Mouse (Mus musculus) liver, postnatal 0 days (tissue): Measurements from ENCODE around the gene H13. TPM values are rescaled to one million over a fixed set of nuclear protein-coding genes. Genes with fewer than 3 reads are reported as not detected.
"Not testable (repeated sequence)": the region's sequence is repeated elsewhere in the genome, so short reads cannot be mapped to it uniquely, and the experiment has no call there.

Experiments
- ATAC-seq: fragments of 200-750 bp; cut with Nextera tagmentation; 2 replicates; pipeline ENCODE4 v1.8.0; 2017; ENCODE audit warnings: mild to moderate bottlenecking, moderate library complexity
- DNase-seq: peaks from one replicate; pipeline ENCODE4 v3.0.0-alpha.2; 2016
- H3K27ac ChIP-seq: fragments of 300-500 bp; sonication (generic); 2 replicates; pipeline ENCODE4 v1.5.1; 2014; ENCODE audit warnings: antibody characterized with exemption, moderate library complexity, mild to moderate bottlenecking, low read depth
- H3K27me3 ChIP-seq: fragments of 300-500 bp; sonication (generic); 2 replicates; pipeline ENCODE4 v1.6.1; 2014; ENCODE audit warnings: low read length, control low read depth, mixed read lengths; ENCODE audit not compliant: insufficient read depth
- H3K36me3 ChIP-seq: fragments of 300-500 bp; sonication (generic); replicated peaks from 2 replicates; pipeline ENCODE4 v1.6.1; 2014; ENCODE audit warnings: mild to moderate bottlenecking, control low read depth, low read length, moderate library complexity, mixed read lengths; ENCODE audit not compliant: insufficient read depth
- H3K4me1 ChIP-seq: fragments of 300-500 bp; sonication (generic); 2 replicates; pipeline ENCODE4 v1.6.1; 2014; ENCODE audit warnings: antibody characterized with exemption, mild to moderate bottlenecking, control low read depth; ENCODE audit not compliant: insufficient read depth
- H3K4me2 ChIP-seq: fragments of 300-500 bp; sonication (generic); 2 replicates; pipeline ENCODE4 v1.6.1; 2014; ENCODE audit warnings: low read depth, mild to moderate bottlenecking, low read length, moderate library complexity, mixed read lengths
- H3K4me3 ChIP-seq: fragments of 300-500 bp; sonication (generic); 2 replicates; pipeline ENCODE4 v1.5.1; 2014; ENCODE audit warnings: low read depth, low read length
- H3K9ac ChIP-seq: fragments of 300-500 bp; sonication (generic); replicated peaks from 2 replicates; pipeline ENCODE4 v1.6.1; 2014; ENCODE audit warnings: mild to moderate bottlenecking, moderate library complexity
- H3K9me3 ChIP-seq: fragments of 300-500 bp; sonication (generic); 2 replicates; pipeline ENCODE4 v1.6.1; 2016; ENCODE audit warnings: mild to moderate bottlenecking, control low read depth, low read length, mixed read lengths
- CTCF ChIP-seq: sonication (generic); IDR thresholded peaks from 2 replicates; pipeline ENCODE4 v1.5.1; 2016; ENCODE audit warnings: antibody characterized with exemption, low read depth
- EP300 ChIP-seq: IDR thresholded peaks from 2 replicates; pipeline ENCODE4 v1.6.1; 2016; ENCODE audit warnings: antibody characterized with exemption, low read depth, mild to moderate bottlenecking
- WGBS: fragments of 180-500 bp; shearing (Covaris S2); extraction: QIAGEN DNeasy Blood & Tissue Kit; methylation state at CpG from one replicate; pipeline ENCODE4 v1.1.7; 2014; ENCODE audit not compliant: insufficient replicate concordance; 5-methylcytosine and 5-hydroxymethylcytosine counted together
- polyA plus RNA-seq: library from polyadenylated mRNA; unstranded; fragments of >200 nt; fragmentation: Nextera tagmentation; extraction: Ambion mirVana; gene quantifications from 2 replicates; pipeline ENCODE4 v1.2.1, GENCODE M21; 2015

The H13 gene
- polyA plus RNA-seq, 1 experiment from 2014 or later: 63.8 TPM

GRCm38 (mm10) chr2:152653874-152654715 is 15.2 kb upstream of the H13 start:
- TF ChIP-seq EP300 (no peak), CTCF (no peak)
- H3K9ac ChIP-seq: no peak overlapping the region
- no peaks in the 10 kb centered on the region for H3K27me3 ChIP-seq
- no peak overlapping the region for H3K4me3 ChIP-seq
- no peak overlapping the region for H3K4me2 ChIP-seq
- DNase-seq (no peak), ATAC-seq (no peak)
- 38% methylated on average over 14 of the region's 14 CpGs for WGBS
- no peaks in the 10 kb centered on the region for H3K9me3 ChIP-seq
- H3K36me3 ChIP-seq: no peaks in the 10 kb centered on the region
- peaks cover 3% of the 10 kb centered on the region; the same call in 1 of the 2 replicates for H3K4me1 ChIP-seq
- no peak overlapping the region for H3K27ac ChIP-seq

- Histone ChIP-seq H3K27ac (no peak overlapping the region), H3K27me3 (no peaks in the 10 kb centered on the region), H3K4me1 (peaks cover 3% of the 10 kb centered on the region; the same call in 1 of the 2 replicates), H3K4me2 (no peak overlapping the region), H3K9me3 (no peaks in the 10 kb centered on the region), H3K4me3 (no peak overlapping the region), H3K9ac (no peak overlapping the region), H3K36me3 (no peaks in the 10 kb centered on the region)
- 60% methylated on average over 10 of the region's 10 CpGs for WGBS
- DNase-seq (peak; percentile 52), ATAC-seq (no peak)
- TF ChIP-seq EP300 (no peak), CTCF (peak; percentile 61)
Observed at GRCm38 (mm10) chr2:152657398-152657797, 11.9 kb upstream of the H13 start.

- DNase-seq: no peak
- 48% methylated on average over 6 of the region's 6 CpGs for WGBS
- H3K27ac ChIP-seq: no peak overlapping the region
Observed at GRCm38 (mm10) chr2:152661163-152661562, 8.1 kb upstream of the H13 start.

GRCm38 (mm10) chr2:152666191-152666590 is 3.1 kb upstream of the H13 start:
- not testable (repeated sequence) for H3K9ac ChIP-seq, H3K36me3 ChIP-seq, H3K4me3 ChIP-seq, H3K4me2 ChIP-seq, H3K27me3 ChIP-seq, ATAC-seq, H3K27ac ChIP-seq, DNase-seq, H3K9me3 ChIP-seq
- WGBS: 56% methylated on average over 3 of the region's 3 CpGs
- H3K4me1 ChIP-seq: peaks cover 15% of the 10 kb centered on the region

More at GRCm38 (mm10) chr2:152661163-152661562, 8.1 kb upstream of the H13 start:
- TF ChIP-seq CTCF (no peak), EP300 (no peak)
- no peak overlapping the region for H3K4me3 ChIP-seq
- H3K27me3 ChIP-seq: no peaks in the 10 kb centered on the region
- H3K9me3 ChIP-seq: no peaks in the 10 kb centered on the region
- no peak overlapping the region for H3K9ac ChIP-seq
- no peaks in the 10 kb centered on the region; the same call in 1 of the 2 replicates for H3K4me1 ChIP-seq
- ATAC-seq: no peak
- H3K4me2 ChIP-seq: no peak overlapping the region
- no peaks in the 10 kb centered on the region for H3K36me3 ChIP-seq

GRCm38 (mm10) chr2:152669639-152670484 is 601 bp downstream of the H13 start:
- Histone ChIP-seq H3K36me3 (peaks cover 9% of the 10 kb centered on the region; the same call in 1 of the 2 replicates), H3K27me3 (no peaks in the 10 kb centered on the region), H3K27ac (peak overlapping the region; percentile 77), H3K4me3 (peak overlapping the region; percentile 79), H3K4me2 (peak overlapping the region; percentile 79), H3K4me1 (peaks cover 28% of the 10 kb centered on the region), H3K9me3 (no peaks in the 10 kb centered on the region), H3K9ac (peak overlapping the region; percentile 79)
- 1% methylated on average over 45 of the region's 46 CpGs for WGBS
- ATAC-seq (peak; percentile 68), DNase-seq (no peak)
- TF ChIP-seq CTCF: no peak
- no peak for TF ChIP-seq EP300

- peak; percentile 66 for DNase-seq
- peak overlapping the region; percentile 79 for H3K9ac ChIP-seq
- no peak for ATAC-seq
- H3K27me3 ChIP-seq: no peaks in the 10 kb centered on the region
- peak overlapping the region; percentile 77 for H3K27ac ChIP-seq
- peaks cover 28% of the 10 kb centered on the region for H3K4me1 ChIP-seq
- 24% methylated on average over 9 of the region's 9 CpGs for WGBS
- H3K9me3 ChIP-seq: no peaks in the 10 kb centered on the region
- TF ChIP-seq EP300 (no peak), CTCF (no peak)
- H3K4me2 ChIP-seq: peak overlapping the region; percentile 79
- peaks cover 19% of the 10 kb centered on the region for H3K36me3 ChIP-seq
- peak overlapping the region; percentile 79 for H3K4me3 ChIP-seq
Observed at GRCm38 (mm10) chr2:152670983-152671641, 1.9 kb downstream of the H13 start.
